Mouse (Mus musculus) adrenal gland (tissue): ENCODE results near the gene Cd3e.

Experiments used
- intact Hi-C: fragments of 180-260 bp; cut with DNase I; formaldehyde crosslinking; loops from one replicate; pipeline ENCODE4 v1.15.1; 2025

Cd3e gene

GRCm38 (mm10) chr9:44980242-44980641, 29.2 kb downstream of the Cd3e start, which contains the start of gene Cd3g:
Gene Cd3g (minus strand): TSS chr9:44980431.
- intact Hi-C loops: no loop called here

DNA sequence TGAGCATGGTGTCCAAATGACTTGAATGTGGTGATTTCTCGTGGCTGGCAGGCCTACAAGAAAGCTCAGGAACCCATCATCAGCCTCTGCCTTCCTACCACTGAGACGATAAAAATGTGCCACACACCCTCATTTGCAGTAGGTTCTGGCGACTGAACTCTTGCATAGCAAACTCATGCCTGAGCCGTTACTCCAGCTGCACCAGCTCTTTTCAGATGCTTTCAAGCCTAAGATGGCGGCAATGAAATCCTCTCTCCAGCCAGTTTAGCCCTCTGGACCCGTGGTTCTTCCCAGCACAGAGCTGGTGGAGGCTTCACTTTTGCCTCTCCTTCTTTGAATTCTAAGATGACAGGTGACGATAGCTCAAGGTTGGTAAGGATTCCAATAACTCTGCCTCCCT, 29.6 kb downstream of the Cd3e start:
- intact Hi-C loops: no loop called here

GRCm38 (mm10) chr9:44977813-44978212, 31.6 kb downstream of the Cd3e start:
- intact Hi-C loops: no loop called here

- intact Hi-C loops: no loop called here
These were observed 40.0 kb downstream of the Cd3e start for GRCm38 (mm10) chr9:44969450-44969849.

GRCm38 (mm10) chr9:44967763-44968162, 41.7 kb downstream of the Cd3e start:
- intact Hi-C loops: loop anchor here (2.0 kb wide), 1 partner anchor 131 kb away; no protein-coding TSS in a partner anchor

- intact Hi-C loops: loop anchor here (2.0 kb wide), 1 partner anchor 130 kb away; no protein-coding TSS in a partner anchor
These were observed 42.6 kb downstream of the Cd3e start for GRCm38 (mm10) chr9:44966815-44967242.

DNA sequence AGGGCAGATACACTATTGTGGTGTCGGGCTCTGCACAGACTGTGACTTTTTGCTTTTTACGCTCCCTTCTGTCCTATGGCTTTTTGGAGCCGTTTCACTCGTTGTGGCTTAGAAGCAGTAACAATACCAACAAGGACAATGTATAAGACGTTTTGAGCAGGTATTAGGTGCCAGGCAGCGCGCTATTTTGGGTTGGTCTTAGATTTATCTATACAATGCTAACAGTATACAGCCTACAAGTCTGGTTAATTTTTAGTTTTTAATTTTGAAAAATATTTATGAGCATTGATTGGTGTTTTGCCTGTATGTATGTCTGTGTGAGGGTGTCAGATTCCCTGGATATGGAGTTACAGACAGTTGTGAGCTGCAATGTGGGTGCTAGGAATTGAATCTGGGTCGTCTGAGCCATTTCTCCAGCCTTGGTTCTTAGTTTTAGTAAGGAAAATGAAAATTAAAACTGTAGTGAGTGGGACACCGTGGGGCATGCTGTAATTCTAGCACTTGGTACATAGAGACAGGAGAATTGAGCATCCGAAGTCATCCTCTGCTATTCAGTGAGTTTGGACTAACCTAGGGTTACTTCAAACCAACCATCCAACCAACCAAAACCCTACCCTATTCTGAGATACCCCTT, 43.5 kb downstream of the Cd3e start:
- intact Hi-C loops: loop anchor here (2.0 kb wide), 1 partner anchor 129 kb away; no protein-coding TSS in a partner anchor

GRCm38 (mm10) chr9:44965126-44965832, 44.1 kb downstream of the Cd3e start, which contains the start of gene Ube4a:
Gene Ube4a (minus strand): TSS chr9:44965600.
- intact Hi-C loops: no loop called here

- intact Hi-C loops: no loop called here
These were observed 55.0 kb downstream of the Cd3e start for GRCm38 (mm10) chr9:44954432-44954831.
